Mouse (Mus musculus) kidney, postnatal 10 days (tissue): ENCODE results near the gene Pde4b.
A peak's percentile ranks its signal among the peaks of the same experiment; 100 is the strongest.
"Not testable (repeated sequence)": the region's sequence is repeated elsewhere in the genome, so short reads cannot be mapped to it uniquely, and the experiment has no call there.

ENCODE experiments used
- DNase-seq: peaks from one replicate; pipeline ENCODE4 v3.0.0; 2021; ENCODE audit warnings: mixed read lengths

Gene Pde4b

DNA sequence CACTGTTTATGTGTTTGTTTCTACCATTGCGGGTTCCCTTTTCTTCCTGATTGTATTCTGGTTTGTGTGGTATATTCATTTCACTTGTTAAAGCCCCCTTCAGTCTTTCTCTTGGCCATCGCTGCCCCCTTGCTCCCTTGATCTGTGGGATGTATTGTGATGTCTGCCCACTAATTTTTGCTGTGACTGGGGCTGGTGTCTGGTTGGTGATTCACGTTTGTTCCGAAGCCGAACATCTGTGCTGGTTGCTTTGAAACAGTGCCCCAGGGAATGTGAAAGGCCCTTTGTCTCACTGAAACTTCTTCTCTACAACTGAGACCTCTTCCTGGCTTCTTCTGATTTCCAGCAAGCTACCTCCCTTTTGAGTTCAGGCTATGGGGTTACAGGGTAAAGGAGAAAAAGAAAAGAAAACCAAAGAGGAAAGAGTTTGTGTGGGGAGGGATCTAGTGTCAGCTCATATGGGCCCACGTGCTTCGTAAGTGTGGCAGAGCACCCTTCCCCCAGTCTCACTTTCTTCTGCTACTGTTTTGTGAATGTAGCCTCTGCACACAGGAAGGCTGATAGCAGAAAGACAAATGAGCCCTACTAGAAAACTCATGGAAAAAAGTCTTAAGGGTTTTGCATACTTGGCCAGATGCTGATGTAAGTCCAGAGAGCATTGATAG, 396.1 kb downstream of the Pde4b start:
- no peak for DNase-seq

DNA sequence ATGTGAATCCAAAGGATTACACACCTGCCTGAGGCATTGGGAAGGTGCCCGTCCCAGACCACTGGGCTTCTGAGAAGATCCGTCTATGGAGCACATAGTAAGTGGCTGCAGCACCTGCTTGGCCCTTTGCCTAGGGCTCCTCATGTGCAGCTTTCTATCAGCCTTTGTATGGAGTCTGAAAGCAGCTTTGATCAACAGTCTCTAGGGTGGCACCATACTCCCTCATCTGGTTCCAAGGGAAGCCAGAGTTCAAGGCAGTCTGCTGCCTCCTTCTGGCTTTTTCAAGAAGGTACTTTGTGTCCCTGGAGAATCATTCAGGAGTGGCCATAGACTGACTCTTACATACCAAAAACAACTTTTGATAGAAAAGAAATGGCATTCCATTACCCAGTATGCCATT, 397.4 kb downstream of the Pde4b start:
- DNase-seq, result no peak

DNA sequence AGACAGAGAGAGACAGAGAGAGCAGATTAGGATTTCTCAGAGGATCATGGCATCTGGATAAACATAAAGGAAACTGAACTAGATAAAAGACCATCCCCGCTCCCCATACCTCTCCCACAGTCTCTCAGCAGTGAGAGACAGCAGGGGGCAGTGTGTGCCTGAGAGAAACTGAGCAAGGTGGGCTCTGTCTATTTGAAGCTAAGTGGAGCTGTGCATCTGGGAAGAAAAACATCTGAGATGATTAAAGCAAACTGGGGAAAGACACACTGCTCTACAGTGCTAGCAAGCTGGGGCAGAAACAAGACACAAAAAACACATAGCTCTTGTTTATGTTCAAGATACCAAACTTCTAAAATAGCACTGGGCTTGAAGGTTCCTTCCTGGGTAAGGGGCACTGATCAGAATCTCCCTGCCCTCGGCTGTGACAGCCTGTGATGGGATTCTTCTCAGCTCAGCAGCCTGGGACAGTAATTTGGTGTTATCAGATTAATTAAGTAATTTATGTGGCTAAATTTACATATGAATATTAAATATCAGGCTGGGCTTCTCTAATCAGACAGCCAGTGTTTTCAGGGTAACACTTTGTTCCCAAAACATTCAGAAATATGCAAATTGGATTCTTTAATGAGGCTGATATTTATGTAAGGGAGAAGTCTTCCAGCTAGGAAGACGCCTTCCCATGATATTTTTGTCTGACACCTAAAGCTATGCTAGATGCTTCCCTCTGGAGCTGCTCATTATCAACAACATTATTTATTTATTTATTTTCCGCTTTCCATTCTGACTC, 399.0 kb downstream of the Pde4b start:
- peak; percentile 55 for DNase-seq

DNA sequence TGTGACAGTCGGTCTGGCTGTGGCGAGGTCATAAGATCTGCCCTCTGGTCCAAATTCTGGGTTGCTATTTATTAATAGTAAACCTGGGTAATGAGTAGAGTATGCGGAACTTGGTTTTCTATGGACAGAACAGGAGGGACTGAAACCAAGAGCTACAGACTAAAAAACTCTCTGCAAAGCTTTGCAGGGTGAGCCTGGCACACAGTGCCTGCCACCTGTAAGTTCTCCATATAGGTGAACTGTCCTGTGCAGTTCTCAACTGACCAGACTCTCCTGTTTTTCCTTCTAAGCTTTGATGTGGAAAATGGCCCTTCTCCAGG, 399.5 kb downstream of the Pde4b start:
- DNase-seq, result no peak

- no peak for DNase-seq
Measured at GRCm38 (mm10) chr4:102488000-102488399, 400.7 kb downstream of the Pde4b start.

DNA sequence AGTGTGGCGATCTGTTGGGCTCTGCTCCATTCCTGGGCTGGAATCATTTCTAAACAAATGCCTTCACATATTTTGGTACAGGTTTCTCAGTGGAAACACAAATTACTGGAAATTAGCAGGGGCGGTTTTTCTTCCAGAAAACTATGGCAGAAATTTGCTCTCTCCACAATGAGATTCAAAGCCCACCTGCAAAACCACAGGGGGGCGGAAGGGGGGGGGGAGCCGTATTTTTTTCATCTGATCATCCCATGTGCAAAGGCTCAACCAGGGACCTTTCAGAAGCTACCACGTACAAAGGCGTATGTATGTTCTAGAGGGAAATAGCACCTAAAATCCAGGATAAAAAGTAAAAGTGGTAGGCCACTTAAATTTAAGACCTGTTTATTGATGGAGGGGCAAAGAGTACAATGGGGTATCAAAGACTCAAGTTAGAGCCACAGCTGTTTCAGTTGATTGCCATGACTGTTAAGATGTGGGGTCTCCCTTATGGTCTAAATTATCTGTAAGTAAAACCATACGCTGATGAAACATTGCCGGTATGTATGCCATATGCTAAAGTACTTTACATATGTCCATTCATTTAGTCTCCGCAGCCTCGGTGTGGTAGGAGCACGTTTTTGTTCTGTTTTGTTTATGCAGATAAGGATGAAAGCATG, 404.3 kb downstream of the Pde4b start:
- DNase-seq, result no peak

DNA sequence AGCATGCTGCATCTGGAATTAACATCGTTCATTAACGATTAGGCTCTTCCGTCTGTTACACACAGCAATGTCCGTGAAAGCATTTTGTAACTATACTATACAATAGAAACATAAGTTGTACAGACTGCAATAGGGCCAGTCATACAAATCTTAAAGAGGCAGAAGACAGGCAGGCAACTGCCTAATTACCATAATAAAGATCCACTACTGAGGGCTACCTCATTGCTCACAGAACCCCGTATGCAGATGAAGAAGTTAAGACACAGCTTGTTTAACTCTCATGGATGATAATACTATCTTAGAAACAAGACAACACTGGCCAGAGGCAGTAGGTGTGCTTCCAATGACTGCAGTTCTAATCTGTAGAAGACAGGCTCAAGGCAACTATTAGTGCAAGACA, 405.6 kb downstream of the Pde4b start:
- no peak for DNase-seq

GRCm38 (mm10) chr4:102493342-102494128, 406.2 kb downstream of the Pde4b start:
- no peak for DNase-seq

DNA sequence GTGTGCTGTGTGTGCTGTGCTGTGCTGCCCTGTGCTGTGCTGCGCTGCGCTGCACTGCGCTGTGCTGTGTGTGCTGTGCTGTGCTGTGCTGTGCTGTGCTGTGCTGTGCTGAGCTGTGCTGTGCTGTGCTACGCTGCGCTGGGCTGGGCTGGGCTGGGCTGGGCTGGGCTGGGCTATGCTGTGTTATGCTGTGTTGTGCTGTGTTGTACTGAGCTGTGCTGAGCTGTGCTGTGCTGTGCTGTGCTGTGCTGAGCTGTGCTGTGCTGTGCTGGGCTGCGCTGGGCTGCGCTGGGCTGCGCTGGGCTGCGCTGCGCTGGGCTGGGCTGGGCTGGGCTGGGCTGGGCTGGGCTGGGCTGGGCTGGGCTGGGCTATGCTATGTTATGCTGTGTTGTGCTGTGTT, 406.9 kb downstream of the Pde4b start:
- DNase-seq, result not testable (repeated sequence)

GRCm38 (mm10) chr4:102495001-102495400, 407.7 kb downstream of the Pde4b start:
- no peak for DNase-seq

DNA sequence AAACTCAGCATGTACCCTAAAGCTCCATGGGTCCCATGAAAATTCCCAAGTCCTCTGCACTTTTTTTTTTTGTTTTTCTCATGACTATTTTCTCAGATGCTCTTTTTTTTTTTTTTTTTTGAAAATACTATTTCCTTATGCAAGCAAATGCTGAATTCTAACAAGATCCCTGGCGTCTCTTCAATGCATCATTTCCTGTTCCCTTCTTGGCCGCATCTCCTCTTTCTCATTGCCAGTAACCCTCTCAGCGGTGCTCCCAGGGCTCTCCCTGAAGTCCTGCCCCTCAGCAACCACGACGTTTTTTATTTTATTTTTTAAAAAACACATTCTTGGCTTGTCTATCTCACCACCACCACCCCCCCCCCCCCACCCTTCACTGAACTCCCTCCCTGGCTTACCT, 408.1 kb downstream of the Pde4b start:
- peak; percentile 46 for DNase-seq

DNA sequence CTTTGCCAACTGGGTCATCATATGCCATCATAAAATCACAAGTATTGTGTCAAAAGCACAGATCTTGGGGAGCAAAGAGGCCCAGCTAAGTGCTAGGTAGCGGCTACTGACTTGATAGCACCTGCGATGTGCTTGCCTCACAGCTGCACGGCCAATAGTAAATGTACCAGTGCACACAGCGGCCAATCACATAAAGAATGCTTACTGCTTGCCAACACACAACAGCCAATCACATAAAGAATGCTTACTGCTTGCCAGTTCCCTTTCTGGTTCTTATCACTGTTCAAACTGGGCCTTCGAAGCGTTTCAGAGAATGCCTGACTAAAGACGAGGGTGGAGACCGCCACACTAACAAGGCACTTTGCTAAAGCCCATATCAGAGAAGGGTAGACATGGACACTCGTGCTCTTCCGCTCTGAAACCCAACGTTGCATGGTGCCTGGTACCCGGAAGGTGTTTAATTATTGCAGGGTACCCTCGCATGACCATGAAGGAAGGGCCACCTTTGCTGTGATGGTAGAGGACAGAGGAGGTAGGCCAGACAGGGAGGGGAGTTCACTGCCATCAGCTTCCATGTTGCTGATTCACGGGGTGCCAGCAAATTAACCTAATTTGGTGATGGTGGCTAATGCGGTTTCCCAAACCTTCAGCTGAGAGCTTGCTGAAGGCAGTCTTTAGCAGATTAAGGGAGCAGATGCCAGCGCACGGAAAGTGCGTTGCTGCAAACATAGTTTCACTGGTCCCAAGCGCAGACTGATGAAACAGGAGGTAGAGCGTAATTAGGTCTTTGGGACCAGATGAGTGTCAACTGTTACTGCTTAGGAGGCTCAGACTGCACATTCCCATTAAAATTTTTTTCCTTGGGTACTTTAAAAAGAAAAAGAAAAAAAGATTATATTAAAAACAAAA, 409.2 kb downstream of the Pde4b start:
- DNase-seq, result no peak

- DNase-seq, result no peak
Measured at GRCm38 (mm10) chr4:102497221-102497620, 409.9 kb downstream of the Pde4b start.

DNA sequence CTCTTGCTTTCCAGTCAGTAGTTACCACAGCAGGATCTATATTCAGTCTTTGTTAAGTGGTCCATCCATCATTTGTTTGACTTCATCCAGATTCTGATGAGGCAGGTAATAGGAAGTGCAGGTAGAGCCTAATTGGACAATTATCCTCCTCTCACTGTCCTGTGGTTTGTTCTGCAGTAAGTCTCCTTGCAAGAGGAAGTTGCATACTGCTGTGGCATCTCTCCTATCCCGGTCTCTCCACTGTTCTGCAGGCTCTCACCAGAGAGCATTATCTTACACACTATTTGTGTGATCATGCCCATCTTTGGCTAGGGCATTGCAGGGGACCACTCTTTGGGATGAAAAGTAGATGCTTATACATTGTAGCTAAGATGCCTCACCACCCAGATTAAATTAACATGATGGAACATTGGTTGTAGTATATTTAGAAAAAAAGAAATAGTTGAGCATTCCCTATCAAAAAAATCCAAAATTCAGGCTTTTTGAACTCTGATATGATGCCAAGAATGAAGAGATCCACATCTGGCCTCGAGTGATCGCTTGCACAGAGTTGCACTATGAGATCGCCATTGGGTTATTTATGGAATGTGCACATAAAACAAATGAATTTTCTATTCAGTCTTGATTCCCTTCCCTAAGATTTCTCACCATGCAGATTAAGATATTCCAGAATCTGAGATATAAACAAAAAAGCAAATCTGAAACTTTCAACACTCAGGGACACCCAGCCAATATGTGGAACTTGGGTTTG, 411.0 kb downstream of the Pde4b start:
- DNase-seq, result no peak

- no peak for DNase-seq
Measured at GRCm38 (mm10) chr4:102498920-102499316, 411.6 kb downstream of the Pde4b start.

DNA sequence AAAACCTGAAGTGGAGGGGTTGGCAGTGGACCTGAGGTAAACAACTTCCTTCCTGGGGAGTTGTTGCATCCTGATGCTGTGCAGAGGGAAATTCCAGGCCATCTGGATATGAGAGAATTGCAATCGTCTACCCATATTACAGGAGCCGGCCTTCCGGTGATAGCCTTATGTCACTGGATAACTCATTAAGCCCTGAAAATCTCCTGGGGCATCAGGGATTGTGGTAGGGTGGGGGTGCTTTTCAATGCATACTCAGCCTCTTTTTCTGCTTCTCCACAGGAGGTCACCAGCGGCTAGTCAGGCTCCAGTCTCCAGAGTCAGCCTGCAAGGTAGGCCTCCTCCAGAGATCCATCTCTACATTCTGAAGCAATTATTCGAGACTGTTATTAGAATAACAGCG, 418.4 kb downstream of the Pde4b start:
- peak; percentile 15 for DNase-seq

DNA sequence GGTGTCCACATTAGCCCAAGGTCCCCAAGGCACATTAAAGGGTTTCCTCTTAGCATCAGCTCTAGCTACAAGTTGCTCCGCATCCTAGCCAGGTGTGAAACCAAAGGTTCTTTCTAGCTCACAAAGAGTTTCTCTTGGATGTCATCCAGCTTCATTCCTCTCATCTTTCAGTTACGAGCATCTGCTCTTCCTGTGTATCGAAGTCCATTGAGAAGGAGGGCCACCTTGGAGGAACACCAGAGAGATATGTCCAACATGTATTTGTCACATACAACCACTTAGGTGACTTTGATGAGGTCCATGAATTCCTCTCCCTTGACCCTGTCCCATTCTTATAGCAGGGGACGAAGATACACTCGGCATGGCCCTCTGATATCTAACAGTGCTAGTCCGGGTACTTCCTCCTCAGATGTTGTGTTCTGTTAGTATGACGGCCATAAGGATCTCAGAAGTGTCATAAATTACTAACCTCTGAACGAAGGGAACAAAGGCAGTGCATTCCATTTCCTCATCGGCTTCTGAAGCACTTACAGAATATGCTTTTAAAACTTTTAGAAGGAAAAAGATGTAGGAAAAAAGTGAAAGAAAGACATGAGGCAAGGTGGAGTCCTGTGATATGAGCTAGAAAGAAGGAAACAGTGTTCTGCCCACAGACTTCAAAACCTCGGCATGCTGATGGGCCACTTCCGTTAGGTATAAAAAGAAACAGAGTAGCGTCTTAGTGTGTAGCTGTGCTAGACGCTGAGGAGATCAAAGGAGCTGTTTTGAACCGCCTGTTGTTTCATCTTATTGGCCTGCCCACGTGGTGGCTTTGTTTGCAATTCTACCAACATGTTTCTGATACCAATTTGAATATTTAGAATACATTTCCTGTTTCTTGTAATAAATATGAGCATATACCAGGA, 419.3 kb downstream of the Pde4b start:
- DNase-seq, result no peak

GRCm38 (mm10) chr4:102507344-102507743, 420.0 kb downstream of the Pde4b start:
- DNase-seq, result no peak

- DNase-seq, result no peak
Measured at GRCm38 (mm10) chr4:102507753-102508152, 420.4 kb downstream of the Pde4b start.

DNA sequence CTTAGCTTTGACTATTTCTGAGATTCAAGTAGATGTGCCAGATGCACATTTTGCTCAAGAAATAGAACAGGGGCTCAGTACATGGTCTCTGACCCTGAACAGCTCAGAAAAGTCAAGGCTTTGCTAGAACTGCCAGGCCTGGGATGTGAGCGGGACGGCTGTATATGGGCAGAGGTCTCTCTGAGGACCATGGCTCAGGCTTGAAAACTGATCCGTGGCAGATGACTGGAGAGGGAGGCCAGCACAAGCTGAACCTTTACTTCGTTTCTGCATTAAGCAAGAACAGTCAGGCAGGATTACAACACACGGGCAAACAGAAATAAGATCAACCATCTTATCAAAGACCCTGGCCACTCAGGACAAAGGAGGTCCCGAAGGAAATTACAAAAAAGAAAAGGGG, 422.7 kb downstream of the Pde4b start:
- DNase-seq, result no peak
